Mouse (Mus musculus): ENCODE measurements around the gene Zfp952. TPM values are rescaled to one million over a fixed set of nuclear protein-coding genes. Genes with fewer than 3 reads are reported as not detected.

Gene Zfp952
- polyA plus RNA-seq (2012; fragmentation: generic; extraction: Trizol) = 1 to 10 TPM in 1 of 2 experiments, under 1 TPM in 1; 0.13 to 3.9 TPM

GRCm38 (mm10) chr17:32992699-32993474 lies at the start of gene Zfp952:
Zfp952 (plus strand) TSS chr17:32993129.

GRCm38 (mm10) chr17:32947215-32947914 lies 45.6 kb upstream of the Zfp952 start, which contains the start of gene Cyp4f13:
Cyp4f13 (minus strand) TSS chr17:32947402.

GRCm38 (mm10) chr17:32965623-32966290 lies 27.2 kb upstream of the Zfp952 start, which contains the start of gene Zfp472:
Zfp472 (plus strand) TSS chr17:32965814.

GRCm38 (mm10) chr17:33032900-33033891 lies 40.3 kb downstream of the Zfp952 start, which contains the start of gene Zfp763:
Zfp763 (minus strand) TSS chr17:33033402.

Other genes with a start within 250 kb of the Zfp952 start
- 1 to 10 TPM in 1 of 2 experiments, under 1 TPM in 1; 0.13 to 2.0 TPM for gene Zfp871, start 204.8 kb upstream of the Zfp952 start, polyA plus RNA-seq (2012; fragmentation: generic; extraction: Trizol)
- under 1 TPM in 1 of 2 experiments, not detected in 1; 0.21 TPM for gene Zfp811, start 183.2 kb upstream of the Zfp952 start, polyA plus RNA-seq (2012; fragmentation: generic; extraction: Trizol)
- gene Zfp799, start 162.9 kb upstream of the Zfp952 start, polyA plus RNA-seq (2012; fragmentation: generic; extraction: Trizol) = 1 to 10 TPM in 1 of 2 experiments, under 1 TPM in 1; 0.15 to 2.8 TPM
- gene Zfp870, start 101.5 kb upstream of the Zfp952 start, polyA plus RNA-seq (2012; fragmentation: generic; extraction: Trizol) = 1 to 10 TPM in 1 of 2 experiments, under 1 TPM in 1; 0.12 to 2.0 TPM
- gene Cyp4f14, start 75.8 kb upstream of the Zfp952 start, polyA plus RNA-seq (2012; fragmentation: generic; extraction: Trizol) = 1 to 10 TPM in 1 of 2 experiments, under 1 TPM in 1; 0.01 to 2.3 TPM
- gene Cyp4f13, start 45.7 kb upstream of the Zfp952 start, polyA plus RNA-seq (2012; fragmentation: generic; extraction: Trizol) = 10 to 100 TPM in 1 of 2 experiments, 1 to 10 TPM in 1; 4.0 to 27.3 TPM
- gene Zfp472, start 27.3 kb upstream of the Zfp952 start, polyA plus RNA-seq (2012; fragmentation: generic; extraction: Trizol) = 1 to 10 TPM in 1 of 2 experiments, under 1 TPM in 1; 0.11 to 1.1 TPM
- gene Zfp763, start 40.3 kb downstream of the Zfp952 start, polyA plus RNA-seq (2012; fragmentation: generic; extraction: Trizol) = 1 to 10 TPM in 1 of 2 experiments, under 1 TPM in 1; 0.06 to 1.1 TPM
- not detected for gene 4921501E09Rik, start 74.9 kb downstream of the Zfp952 start, polyA plus RNA-seq (2012; fragmentation: generic; extraction: Trizol)
- 1 to 10 TPM in 1 of 2 experiments, under 1 TPM in 1; 0.08 to 1.9 TPM for gene Zfp563, start 96.2 kb downstream of the Zfp952 start, polyA plus RNA-seq (2012; fragmentation: generic; extraction: Trizol)
- under 1 TPM in 1 of 2 experiments, not detected in 1; 0.08 TPM for gene Morc2b, start 146.6 kb downstream of the Zfp952 start, polyA plus RNA-seq (2012; fragmentation: generic; extraction: Trizol)
- gene Olfr55, start 175.3 kb downstream of the Zfp952 start, polyA plus RNA-seq (2012; fragmentation: generic; extraction: Trizol) = not detected
- not detected for gene Olfr239, start 198.2 kb downstream of the Zfp952 start, polyA plus RNA-seq (2012; fragmentation: generic; extraction: Trizol)
- gene Olfr1564, start 228.6 kb downstream of the Zfp952 start, polyA plus RNA-seq (2012; fragmentation: generic; extraction: Trizol) = under 1 TPM in 1 of 2 experiments, not detected in 1; 0.01 TPM

All from C3H10T1/2 (cell line).